Mouse (Mus musculus) layer of hippocampus, postnatal 36 days (tissue): ENCODE measurements around the gene Inhbc. TPM values are rescaled to one million over a fixed set of nuclear protein-coding genes. Genes with fewer than 3 reads are reported as not detected.

Experiments used
- total RNA-seq, 2 experiments: library from RNA; stranded (reverse); gene quantifications; 2 replicates each; pipeline ENCODE4 v1.2.3; 2021

The Inhbc gene
- total RNA-seq, 2 experiments from 2014 or later, result not detected

Other genes with a start within 250 kb of the Inhbc start
- gene Os9, start 249.3 kb downstream of the Inhbc start, total RNA-seq, result 10 to 100 TPM; 97.5 to 99.3 TPM
- gene B4galnt1, start 205.2 kb downstream of the Inhbc start, total RNA-seq, result 100 to 1,000 TPM; 115 to 123 TPM
- 10 to 100 TPM; 15.6 to 27.2 TPM for gene Slc26a10, start 189.8 kb downstream of the Inhbc start, total RNA-seq
- gene Arhgef25, start 180.3 kb downstream of the Inhbc start, total RNA-seq, result 100 to 1,000 TPM; 359 to 363 TPM
- gene Dtx3, start 174.7 kb downstream of the Inhbc start, total RNA-seq, result 100 to 1,000 TPM; 238 TPM
- 10 to 100 TPM; 91.1 to 95.7 TPM for gene Pip4k2c, start 158.8 kb downstream of the Inhbc start, total RNA-seq
- 100 to 1,000 TPM; 715 to 742 TPM for gene Kif5a, start 107.1 kb downstream of the Inhbc start, total RNA-seq
- gene Dctn2, start 104.1 kb downstream of the Inhbc start, total RNA-seq, result 100 to 1,000 TPM; 254 to 258 TPM
- 10 to 100 TPM; 36.5 to 52.5 TPM for gene Mbd6, start 81.4 kb downstream of the Inhbc start, total RNA-seq
- 10 to 100 TPM; 56.1 to 56.4 TPM for gene Mars, start 58.6 kb downstream of the Inhbc start, total RNA-seq
- 1 to 10 TPM in 1 of 2 experiments, under 1 TPM in 1; 0.86 to 1.0 TPM for gene Arhgap9, start 48.5 kb downstream of the Inhbc start, total RNA-seq
- gene Gli1, start 28.5 kb downstream of the Inhbc start, total RNA-seq, result 1 to 10 TPM; 2.4 to 3.2 TPM
- not detected for gene Inhbe, start 16.0 kb downstream of the Inhbc start, total RNA-seq
- 100 to 1,000 TPM; 153 to 163 TPM for gene R3hdm2, start 9.9 kb upstream of the Inhbc start, total RNA-seq
- 1 to 10 TPM; 3.0 to 3.7 TPM for gene Stac3, start 131.3 kb upstream of the Inhbc start, total RNA-seq
- 1 to 10 TPM; 3.5 to 4.8 TPM for gene Ndufa4l2, start 144.5 kb upstream of the Inhbc start, total RNA-seq
- gene Shmt2, start 152.0 kb upstream of the Inhbc start, total RNA-seq, result 10 to 100 TPM; 27.4 to 29.9 TPM
- gene Nxph4, start 164.1 kb upstream of the Inhbc start, total RNA-seq, result 1 to 10 TPM; 1.3 to 1.7 TPM